Mouse (Mus musculus): ENCODE results near the gene Etv6.

Etv6 gene

GRCm38 (mm10) chr6:134144231-134145130 lies 109.0 kb downstream of the Etv6 start:
- no peak for DNase-seq

- no peak for DNase-seq
Measured at GRCm38 (mm10) chr6:134147596-134148442, 112.3 kb downstream of the Etv6 start.

GRCm38 (mm10) chr6:134148443-134148942 lies 113.0 kb downstream of the Etv6 start:
- DNase-seq = no peak

- DNase-seq = no peak
Measured at GRCm38 (mm10) chr6:134149606-134150005, 114.1 kb downstream of the Etv6 start.

- no peak for DNase-seq
Measured at GRCm38 (mm10) chr6:134151022-134151680, 115.7 kb downstream of the Etv6 start.

GRCm38 (mm10) chr6:134151853-134152505 lies 116.5 kb downstream of the Etv6 start:
- no peak for DNase-seq

- DNase-seq = no peak
Measured at GRCm38 (mm10) chr6:134152539-134152938, 117.0 kb downstream of the Etv6 start.

- DNase-seq = no peak
Measured at GRCm38 (mm10) chr6:134154746-134155145, 119.2 kb downstream of the Etv6 start.

GRCm38 (mm10) chr6:134155900-134156623 lies 120.6 kb downstream of the Etv6 start:
- no peak for DNase-seq

GRCm38 (mm10) chr6:134157533-134158115 lies 122.1 kb downstream of the Etv6 start:
- no peak for DNase-seq

- no peak for DNase-seq
Measured at GRCm38 (mm10) chr6:134158201-134158600, 122.7 kb downstream of the Etv6 start.

- no peak for DNase-seq
Measured at GRCm38 (mm10) chr6:134159672-134160071, 124.2 kb downstream of the Etv6 start.

- DNase-seq = no peak
Measured at GRCm38 (mm10) chr6:134161040-134161439, 125.5 kb downstream of the Etv6 start.

GRCm38 (mm10) chr6:134163346-134163745 lies 127.8 kb downstream of the Etv6 start:
- DNase-seq = no peak

- no peak for DNase-seq
Measured at GRCm38 (mm10) chr6:134164356-134164755, 128.9 kb downstream of the Etv6 start.

- DNase-seq = no peak
Measured at GRCm38 (mm10) chr6:134165012-134165411, 129.5 kb downstream of the Etv6 start.

GRCm38 (mm10) chr6:134167963-134168362 lies 132.5 kb downstream of the Etv6 start:
- DNase-seq = no peak

GRCm38 (mm10) chr6:134168799-134169198 lies 133.3 kb downstream of the Etv6 start:
- DNase-seq = no peak

- DNase-seq = no peak
Measured at GRCm38 (mm10) chr6:134171235-134171634, 135.7 kb downstream of the Etv6 start.

- DNase-seq = no peak
Measured at GRCm38 (mm10) chr6:134171906-134172728, 136.6 kb downstream of the Etv6 start.
